Mouse (Mus musculus): Measurements from ENCODE around the gene Jazf1. TPM values are rescaled to one million over a fixed set of nuclear protein-coding genes. Genes with fewer than 3 reads are reported as not detected.

Gene Jazf1
- polyA plus RNA-seq, 1 experiment from 2014 or later = 3.0 TPM

- H3K27ac ChIP-seq (ENCODE audit: low read length) = no peak overlapping the region
Measured at GRCm38 (mm10) chr6:52932603-52933178, 135.7 kb downstream of the Jazf1 start.

DNA sequence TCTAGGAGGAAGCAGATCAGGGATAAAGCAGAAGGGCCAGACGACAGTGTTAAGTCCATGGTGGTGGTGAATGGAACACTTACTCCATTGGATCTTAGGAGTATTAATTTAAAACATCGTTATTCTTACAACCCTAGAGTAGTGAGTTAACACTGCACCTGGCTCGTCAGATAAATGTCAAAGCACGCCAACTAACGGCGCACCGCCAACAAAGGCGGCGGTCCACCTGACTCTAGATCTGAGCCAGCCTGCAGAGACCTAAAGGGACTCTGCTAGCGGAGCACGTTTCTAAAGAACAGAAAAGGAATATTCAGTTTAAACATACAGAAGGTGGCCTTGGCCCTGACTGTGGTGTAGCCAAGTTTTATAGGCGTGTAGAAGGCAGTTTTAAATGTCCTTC is 139.1 kb downstream of the Jazf1 start:
- 73% methylated on average over 12 of the region's 12 CpGs for WGBS (ENCODE audit: insufficient replicate concordance)
- Histone ChIP-seq H3K9ac (ENCODE audit: low read depth, low read length) (no peak overlapping the region), H3K36me3 (ENCODE audit: control insufficient read depth, insufficient read depth) (no peaks in the 10 kb centered on the region), H3K27ac (ENCODE audit: low read length) (no peak overlapping the region), H3K27me3 (ENCODE audit: control insufficient read depth, insufficient read depth, low read depth, low read length) (no peaks in the 10 kb centered on the region), H3K4me3 (ENCODE audit: low read depth, low read length) (no peak overlapping the region), H3K4me2 (ENCODE audit: low read depth, low read length) (no peak overlapping the region), H3K9me3 (replicated peaks; ENCODE audit: control insufficient read depth, low read length) (no peaks in the 10 kb centered on the region), H3K4me1 (ENCODE audit: control insufficient read depth, low read depth, low read length) (no peaks in the 10 kb centered on the region)
- no peak for ATAC-seq (ENCODE audit: low read depth)

More at GRCm38 (mm10) chr6:52932603-52933178, 135.7 kb downstream of the Jazf1 start:
- Histone ChIP-seq H3K27me3 (ENCODE audit: control insufficient read depth, insufficient read depth, low read depth, low read length) (no peaks in the 10 kb centered on the region), H3K36me3 (ENCODE audit: control insufficient read depth, insufficient read depth) (no peaks in the 10 kb centered on the region), H3K4me1 (ENCODE audit: control insufficient read depth, low read depth, low read length) (no peaks in the 10 kb centered on the region), H3K4me2 (ENCODE audit: low read depth, low read length) (no peak overlapping the region), H3K4me3 (ENCODE audit: low read depth, low read length) (no peak overlapping the region), H3K9ac (ENCODE audit: low read depth, low read length) (no peak overlapping the region), H3K9me3 (replicated peaks; ENCODE audit: control insufficient read depth, low read length) (no peaks in the 10 kb centered on the region)
- no peak for ATAC-seq (ENCODE audit: low read depth)
- WGBS (ENCODE audit: insufficient replicate concordance) = 62% methylated on average over 7 of the region's 7 CpGs

DNA sequence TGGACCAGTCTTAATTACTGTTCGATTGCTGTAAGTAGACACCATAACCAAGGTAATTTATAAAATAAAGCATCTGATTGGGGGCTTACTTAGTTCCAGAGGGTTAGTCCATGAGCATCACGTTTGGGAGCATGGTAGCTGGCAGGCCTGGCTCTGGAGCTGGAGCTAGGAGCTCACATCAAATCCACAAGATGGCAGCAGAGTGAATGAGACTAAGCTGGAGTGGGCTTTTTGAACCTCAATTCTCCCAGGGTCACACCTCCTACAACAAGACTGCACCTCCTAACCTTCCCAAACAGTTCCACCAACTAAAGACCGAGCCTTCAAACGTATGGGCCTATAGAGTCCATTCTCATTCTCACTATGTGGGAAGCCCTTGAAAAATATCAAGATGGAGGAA is 141.5 kb downstream of the Jazf1 start:
- Histone ChIP-seq H3K9ac (ENCODE audit: low read depth, low read length) (no peak overlapping the region), H3K4me2 (ENCODE audit: low read depth, low read length) (no peak overlapping the region), H3K36me3 (ENCODE audit: control insufficient read depth, insufficient read depth) (no peaks in the 10 kb centered on the region), H3K27me3 (ENCODE audit: control insufficient read depth, insufficient read depth, low read depth, low read length) (no peaks in the 10 kb centered on the region), H3K27ac (ENCODE audit: low read length) (no peak overlapping the region), H3K4me1 (ENCODE audit: control insufficient read depth, low read depth, low read length) (no peaks in the 10 kb centered on the region), H3K9me3 (replicated peaks; ENCODE audit: control insufficient read depth, low read length) (no peaks in the 10 kb centered on the region), H3K4me3 (ENCODE audit: low read depth, low read length) (no peak overlapping the region)
- WGBS (ENCODE audit: insufficient replicate concordance) = 51% methylated on average over 4 of the region's 4 CpGs
- no peak for ATAC-seq (ENCODE audit: low read depth)

DNA sequence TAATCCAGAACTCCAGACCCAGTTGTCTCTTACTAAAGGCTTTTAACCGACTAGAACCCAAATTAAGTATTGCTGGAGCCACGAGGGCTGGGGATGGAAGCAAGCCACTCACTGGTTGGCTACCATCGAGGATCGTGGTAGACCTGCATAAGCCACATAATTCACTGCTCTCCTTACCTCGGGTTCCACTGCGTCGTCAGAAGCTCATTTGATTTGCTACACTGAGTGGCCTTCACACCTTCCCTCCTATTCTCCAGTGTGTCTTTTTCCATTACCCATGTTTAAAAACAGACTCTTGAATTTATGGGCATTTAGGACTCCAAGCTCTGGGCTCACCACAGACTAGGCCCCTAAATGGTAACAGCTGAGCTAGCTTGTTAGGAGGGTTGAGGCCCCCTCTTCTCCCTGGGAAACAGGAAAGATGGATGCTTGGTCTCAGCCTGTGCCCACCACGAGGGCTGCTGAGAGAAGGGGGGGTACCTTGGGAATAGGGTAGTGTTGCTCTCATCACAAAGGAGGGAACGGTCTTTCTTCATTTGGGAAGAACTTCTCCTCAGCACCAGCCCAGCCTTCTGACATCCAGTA is 142.9 kb downstream of the Jazf1 start:
- Histone ChIP-seq H3K9ac (ENCODE audit: low read depth, low read length) (no peak overlapping the region), H3K9me3 (replicated peaks; ENCODE audit: control insufficient read depth, low read length) (no peaks in the 10 kb centered on the region), H3K36me3 (ENCODE audit: control insufficient read depth, insufficient read depth) (no peaks in the 10 kb centered on the region), H3K4me1 (ENCODE audit: control insufficient read depth, low read depth, low read length) (no peaks in the 10 kb centered on the region), H3K4me3 (ENCODE audit: low read depth, low read length) (no peak overlapping the region), H3K27ac (ENCODE audit: low read length) (no peak overlapping the region), H3K27me3 (ENCODE audit: control insufficient read depth, insufficient read depth, low read depth, low read length) (no peaks in the 10 kb centered on the region), H3K4me2 (ENCODE audit: low read depth, low read length) (no peak overlapping the region)
- WGBS (ENCODE audit: insufficient replicate concordance) = 51% methylated on average over 9 of the region's 9 CpGs
- no peak for ATAC-seq (ENCODE audit: low read depth)

GRCm38 (mm10) chr6:52921248-52921647 is 147.2 kb downstream of the Jazf1 start:
- H3K4me2 ChIP-seq (ENCODE audit: low read depth, low read length) = no peak overlapping the region
- H3K27me3 ChIP-seq (ENCODE audit: control insufficient read depth, insufficient read depth, low read depth, low read length) = no peaks in the 10 kb centered on the region
- no peaks in the 10 kb centered on the region for H3K9me3 ChIP-seq (replicated peaks; ENCODE audit: control insufficient read depth, low read length)
- 64% methylated on average over 6 of the region's 6 CpGs for WGBS (ENCODE audit: insufficient replicate concordance)
- no peak overlapping the region for H3K4me3 ChIP-seq (ENCODE audit: low read depth, low read length)
- no peaks in the 10 kb centered on the region for H3K4me1 ChIP-seq (ENCODE audit: control insufficient read depth, low read depth, low read length)
- H3K9ac ChIP-seq (ENCODE audit: low read depth, low read length) = no peak overlapping the region
- no peak for ATAC-seq (ENCODE audit: low read depth)
- no peak overlapping the region for H3K27ac ChIP-seq (ENCODE audit: low read length)
- H3K36me3 ChIP-seq (ENCODE audit: control insufficient read depth, insufficient read depth) = no peaks in the 10 kb centered on the region

GRCm38 (mm10) chr6:52920719-52921118 is 147.7 kb downstream of the Jazf1 start:
- Histone ChIP-seq H3K9me3 (replicated peaks; ENCODE audit: control insufficient read depth, low read length) (no peaks in the 10 kb centered on the region), H3K27me3 (ENCODE audit: control insufficient read depth, insufficient read depth, low read depth, low read length) (no peaks in the 10 kb centered on the region), H3K4me2 (ENCODE audit: low read depth, low read length) (no peak overlapping the region), H3K4me3 (ENCODE audit: low read depth, low read length) (no peak overlapping the region), H3K36me3 (ENCODE audit: control insufficient read depth, insufficient read depth) (no peaks in the 10 kb centered on the region), H3K4me1 (ENCODE audit: control insufficient read depth, low read depth, low read length) (no peaks in the 10 kb centered on the region), H3K9ac (ENCODE audit: low read depth, low read length) (no peak overlapping the region), H3K27ac (ENCODE audit: low read length) (no peak overlapping the region)
- no peak for ATAC-seq (ENCODE audit: low read depth)
- 52% methylated on average over 6 of the region's 6 CpGs for WGBS (ENCODE audit: insufficient replicate concordance)

DNA sequence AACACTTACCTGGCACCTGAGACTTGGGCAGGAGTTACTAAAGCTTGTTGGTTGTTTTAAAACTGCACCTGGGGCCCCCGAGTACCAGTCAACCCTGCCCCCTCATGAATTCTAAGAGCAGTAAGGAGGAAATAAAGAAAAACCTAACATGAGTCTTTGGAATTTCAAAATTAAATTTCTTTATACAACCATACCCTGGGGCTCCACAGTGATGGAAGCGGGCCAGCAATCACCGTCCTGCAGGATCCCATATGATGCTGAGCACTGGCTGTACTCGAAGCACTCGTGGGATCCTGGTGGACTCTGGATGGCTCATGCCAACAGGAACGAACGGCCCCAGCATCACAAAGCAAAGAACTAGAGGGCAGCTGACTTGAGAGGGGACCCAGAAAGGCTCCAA is 149.0 kb downstream of the Jazf1 start:
- ATAC-seq (ENCODE audit: low read depth) = no peak
- H3K36me3 ChIP-seq (ENCODE audit: control insufficient read depth, insufficient read depth) = no peaks in the 10 kb centered on the region
- no peaks in the 10 kb centered on the region for H3K4me1 ChIP-seq (ENCODE audit: control insufficient read depth, low read depth, low read length)
- no peaks in the 10 kb centered on the region for H3K9me3 ChIP-seq (replicated peaks; ENCODE audit: control insufficient read depth, low read length)
- no peak overlapping the region for H3K9ac ChIP-seq (ENCODE audit: low read depth, low read length)
- H3K4me3 ChIP-seq (ENCODE audit: low read depth, low read length) = no peak overlapping the region
- no peak overlapping the region for H3K27ac ChIP-seq (ENCODE audit: low read length)
- no peak overlapping the region for H3K4me2 ChIP-seq (ENCODE audit: low read depth, low read length)
- H3K27me3 ChIP-seq (ENCODE audit: control insufficient read depth, insufficient read depth, low read depth, low read length) = no peaks in the 10 kb centered on the region
- 57% methylated on average over 7 of the region's 7 CpGs for WGBS (ENCODE audit: insufficient replicate concordance)

DNA sequence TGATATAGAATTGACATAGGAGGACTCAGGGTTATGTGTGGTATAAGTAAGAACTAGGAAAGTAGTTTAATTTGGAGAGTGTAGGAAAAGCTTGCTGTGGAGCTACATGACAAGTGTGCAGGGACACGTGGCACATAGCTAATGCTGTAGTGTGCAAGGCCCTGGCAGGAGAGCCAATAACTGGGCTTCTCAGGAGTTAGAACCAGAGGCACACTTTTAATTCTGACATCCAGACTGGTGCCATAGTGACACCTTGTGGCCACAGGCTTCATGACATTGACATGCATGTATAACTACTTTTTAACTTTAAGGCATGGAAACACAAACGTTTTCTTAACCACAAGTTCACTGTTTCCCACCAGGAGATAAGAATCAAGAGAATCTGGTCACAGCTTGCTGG is 149.5 kb downstream of the Jazf1 start:
- Histone ChIP-seq H3K36me3 (ENCODE audit: control insufficient read depth, insufficient read depth) (no peaks in the 10 kb centered on the region), H3K4me1 (ENCODE audit: control insufficient read depth, low read depth, low read length) (no peaks in the 10 kb centered on the region), H3K9me3 (replicated peaks; ENCODE audit: control insufficient read depth, low read length) (no peaks in the 10 kb centered on the region), H3K27ac (ENCODE audit: low read length) (no peak overlapping the region), H3K4me3 (ENCODE audit: low read depth, low read length) (no peak overlapping the region), H3K4me2 (ENCODE audit: low read depth, low read length) (no peak overlapping the region), H3K9ac (ENCODE audit: low read depth, low read length) (no peak overlapping the region), H3K27me3 (ENCODE audit: control insufficient read depth, insufficient read depth, low read depth, low read length) (no peaks in the 10 kb centered on the region)
- ATAC-seq (ENCODE audit: low read depth) = no peak
- WGBS (ENCODE audit: insufficient replicate concordance) = 0% methylated on average over 2 of the region's 2 CpGs

- H3K4me3 ChIP-seq (ENCODE audit: low read depth, low read length) = no peak overlapping the region
- no peaks in the 10 kb centered on the region for H3K36me3 ChIP-seq (ENCODE audit: control insufficient read depth, insufficient read depth)
- no peak for ATAC-seq (ENCODE audit: low read depth)
- WGBS (ENCODE audit: insufficient replicate concordance) = 73% methylated on average over 4 of the region's 4 CpGs
- H3K4me1 ChIP-seq (ENCODE audit: control insufficient read depth, low read depth, low read length) = no peaks in the 10 kb centered on the region
- no peak overlapping the region for H3K4me2 ChIP-seq (ENCODE audit: low read depth, low read length)
- no peak overlapping the region for H3K27ac ChIP-seq (ENCODE audit: low read length)
- no peaks in the 10 kb centered on the region for H3K9me3 ChIP-seq (replicated peaks; ENCODE audit: control insufficient read depth, low read length)
- no peak overlapping the region for H3K9ac ChIP-seq (ENCODE audit: low read depth, low read length)
- H3K27me3 ChIP-seq (ENCODE audit: control insufficient read depth, insufficient read depth, low read depth, low read length) = no peaks in the 10 kb centered on the region
Measured at GRCm38 (mm10) chr6:52917471-52917870, 151.0 kb downstream of the Jazf1 start.

All from liver, embryonic 16.5 days (tissue).